Mouse (Mus musculus): Measurements from ENCODE around the gene 1700017N19Rik. TPM values are rescaled to one million over a fixed set of nuclear protein-coding genes. Genes with fewer than 3 reads are reported as not detected.

1700017N19Rik gene
- polyA plus RNA-seq, 1 experiment from 2014 or later = not detected

GRCm38 (mm10) chr10:100629762-100630438, 39.6 kb downstream of the 1700017N19Rik start:
- Histone ChIP-seq H3K4me3 (ENCODE audit: low read length) (no peak overlapping the region; the same call in 1 of the 2 replicates), H3K9ac (ENCODE audit: low read depth, low read length) (no peak overlapping the region), H3K27me3 (ENCODE audit: control insufficient read depth, insufficient read depth, low read length) (no peaks in the 10 kb centered on the region), H3K4me2 (replicated peaks; ENCODE audit: low read depth, low read length) (peak overlapping the region; percentile 27), H3K27ac (ENCODE audit: low read depth, low read length) (no peak overlapping the region), H3K4me1 (ENCODE audit: control insufficient read depth, insufficient read depth, low read length) (no peaks in the 10 kb centered on the region), H3K9me3 (ENCODE audit: control insufficient read depth, low read length) (no peaks in the 10 kb centered on the region), H3K36me3 (ENCODE audit: control insufficient read depth, insufficient read depth, low read length) (no peaks in the 10 kb centered on the region)
- ATAC-seq (ENCODE audit: low FRiP score, low TSS enrichment) = no peak
- 30% methylated on average over 20 of the region's 20 CpGs for WGBS

GRCm38 (mm10) chr10:100642887-100643286, 52.6 kb downstream of the 1700017N19Rik start:
- WGBS = 78% methylated on average over 3 of the region's 3 CpGs

GRCm38 (mm10) chr10:100645331-100645935, 55.1 kb downstream of the 1700017N19Rik start:
- Histone ChIP-seq H3K4me2 (replicated peaks; ENCODE audit: low read depth, low read length) (no peak overlapping the region), H3K9ac (ENCODE audit: low read depth, low read length) (no peak overlapping the region), H3K27me3 (ENCODE audit: control insufficient read depth, insufficient read depth, low read length) (no peaks in the 10 kb centered on the region), H3K4me1 (ENCODE audit: control insufficient read depth, insufficient read depth, low read length) (no peaks in the 10 kb centered on the region), H3K36me3 (ENCODE audit: control insufficient read depth, insufficient read depth, low read length) (no peaks in the 10 kb centered on the region), H3K9me3 (ENCODE audit: control insufficient read depth, low read length) (no peaks in the 10 kb centered on the region), H3K27ac (ENCODE audit: low read depth, low read length) (no peak overlapping the region), H3K4me3 (ENCODE audit: low read length) (no peak overlapping the region)
- no peak for ATAC-seq (ENCODE audit: low FRiP score, low TSS enrichment)
- WGBS = 83% methylated on average over 4 of the region's 4 CpGs

More at GRCm38 (mm10) chr10:100642887-100643286, 52.6 kb downstream of the 1700017N19Rik start:
- H3K9ac ChIP-seq (ENCODE audit: low read depth, low read length) = no peak overlapping the region
- no peak for ATAC-seq (ENCODE audit: low FRiP score, low TSS enrichment)
- no peak overlapping the region for H3K27ac ChIP-seq (ENCODE audit: low read depth, low read length)
- no peaks in the 10 kb centered on the region for H3K9me3 ChIP-seq (ENCODE audit: control insufficient read depth, low read length)
- H3K4me1 ChIP-seq (ENCODE audit: control insufficient read depth, insufficient read depth, low read length) = no peaks in the 10 kb centered on the region
- no peaks in the 10 kb centered on the region for H3K27me3 ChIP-seq (ENCODE audit: control insufficient read depth, insufficient read depth, low read length)
- H3K4me2 ChIP-seq (replicated peaks; ENCODE audit: low read depth, low read length) = no peak overlapping the region
- no peaks in the 10 kb centered on the region for H3K36me3 ChIP-seq (ENCODE audit: control insufficient read depth, insufficient read depth, low read length)
- no peak overlapping the region for H3K4me3 ChIP-seq (ENCODE audit: low read length)

GRCm38 (mm10) chr10:100654183-100654582, 63.9 kb downstream of the 1700017N19Rik start:
- Histone ChIP-seq H3K4me2 (replicated peaks; ENCODE audit: low read depth, low read length) (no peak overlapping the region), H3K27me3 (ENCODE audit: control insufficient read depth, insufficient read depth, low read length) (no peaks in the 10 kb centered on the region), H3K36me3 (ENCODE audit: control insufficient read depth, insufficient read depth, low read length) (no peaks in the 10 kb centered on the region), H3K27ac (ENCODE audit: low read depth, low read length) (no peak overlapping the region), H3K9ac (ENCODE audit: low read depth, low read length) (no peak overlapping the region), H3K4me3 (ENCODE audit: low read length) (no peak overlapping the region), H3K9me3 (ENCODE audit: control insufficient read depth, low read length) (no peaks in the 10 kb centered on the region), H3K4me1 (ENCODE audit: control insufficient read depth, insufficient read depth, low read length) (no peaks in the 10 kb centered on the region)
- ATAC-seq (ENCODE audit: low FRiP score, low TSS enrichment) = no peak

GRCm38 (mm10) chr10:100661970-100662590, 71.8 kb downstream of the 1700017N19Rik start:
- whole genome bisulfite sequencing = 86% methylated on average over 2 of the region's 2 CpGs
- no peaks in the 10 kb centered on the region for H3K36me3 ChIP-seq (ENCODE audit: control insufficient read depth, insufficient read depth, low read length)
- no peak overlapping the region for H3K9ac ChIP-seq (ENCODE audit: low read depth, low read length)
- no peaks in the 10 kb centered on the region for H3K9me3 ChIP-seq (ENCODE audit: control insufficient read depth, low read length)
- no peak overlapping the region for H3K27ac ChIP-seq (ENCODE audit: low read depth, low read length)
- no peaks in the 10 kb centered on the region for H3K4me1 ChIP-seq (ENCODE audit: control insufficient read depth, insufficient read depth, low read length)
- no peak overlapping the region for H3K4me2 ChIP-seq (replicated peaks; ENCODE audit: low read depth, low read length)
- no peak overlapping the region for H3K4me3 ChIP-seq (ENCODE audit: low read length)
- H3K27me3 ChIP-seq (ENCODE audit: control insufficient read depth, insufficient read depth, low read length) = no peaks in the 10 kb centered on the region
- no peak for ATAC-seq (ENCODE audit: low FRiP score, low TSS enrichment)

Other genes with a start within 250 kb of the 1700017N19Rik start
- not detected in 2 replicates for gene Gm4302, start 249.6 kb upstream of the 1700017N19Rik start, polyA plus RNA-seq (2014; fragmentation: Nextera tagmentation; extraction: Ambion mirVana)
- gene Gm4303, start 244.5 kb upstream of the 1700017N19Rik start, polyA plus RNA-seq (2014; fragmentation: Nextera tagmentation; extraction: Ambion mirVana) = not detected in 2 replicates
- not detected in 2 replicates for gene Gm4305, start 239.4 kb upstream of the 1700017N19Rik start, polyA plus RNA-seq (2014; fragmentation: Nextera tagmentation; extraction: Ambion mirVana)
- gene Gm4307, start 229.1 kb upstream of the 1700017N19Rik start, polyA plus RNA-seq (2014; fragmentation: Nextera tagmentation; extraction: Ambion mirVana) = not detected in 2 replicates
- gene Gm4312, start 207.9 kb upstream of the 1700017N19Rik start, polyA plus RNA-seq (2014; fragmentation: Nextera tagmentation; extraction: Ambion mirVana) = not detected in 2 replicates
- 17.8 and 35.1 TPM in 2 replicates for gene Tmtc3, start 103.1 kb upstream of the 1700017N19Rik start, polyA plus RNA-seq (2014; fragmentation: Nextera tagmentation; extraction: Ambion mirVana)
- gene Cep290, start 102.9 kb upstream of the 1700017N19Rik start, polyA plus RNA-seq (2014; fragmentation: Nextera tagmentation; extraction: Ambion mirVana) = 7.9 and 8.7 TPM in 2 replicates
- 11.9 and 12.4 TPM in 2 replicates for gene 4930430F08Rik, start 61 bp upstream of the 1700017N19Rik start, polyA plus RNA-seq (2014; fragmentation: Nextera tagmentation; extraction: Ambion mirVana)